Comparison of ENCODE assay signal across 18 mouse cellular contexts in the genomic region with DNA sequence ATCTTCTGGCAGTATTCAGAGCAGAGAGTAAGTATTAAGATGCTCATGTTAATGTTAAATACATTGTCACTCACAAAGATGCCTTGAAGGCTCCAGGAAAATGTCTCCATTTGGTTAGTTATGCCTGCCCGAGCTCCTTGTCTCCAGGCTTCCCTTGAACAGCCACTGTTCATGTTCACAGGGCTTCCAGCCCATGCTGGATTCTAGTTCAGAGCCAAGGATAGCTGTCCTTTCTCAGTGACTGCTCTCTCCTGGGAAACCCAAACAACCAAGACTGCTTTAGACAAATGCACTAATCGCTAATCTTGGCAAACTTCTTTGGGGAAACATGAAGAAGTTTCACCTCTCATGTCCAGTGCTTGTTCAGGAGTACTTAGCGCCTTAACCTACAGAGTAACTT.
"Had no signal": no experiment of that assay in that cellular context is flagged by ENCODE, and none has a peak within 500 bp of the region (broad histone marks: within the 10 kb centered on the region; RNA-seq: fewer than 3 reads in every experiment).

No protein-coding gene starts in this region.

- ATAC-seq: liver, postnatal 0 days; midbrain, embryonic 15.5 days had no signal

- H3K9ac ChIP-seq: liver, embryonic 15.5 days; liver, postnatal 0 days; lung, embryonic 14.5 days; midbrain, embryonic 12.5 days; midbrain, embryonic 15.5 days; neural tube, embryonic 12.5 days had no signal

- H3K4me3 ChIP-seq: liver, embryonic 15.5 days; midbrain, embryonic 10.5 days; midbrain, embryonic 12.5 days; midbrain, embryonic 15.5 days; myocyte; neural tube, embryonic 12.5 days had no signal

- H3K27ac ChIP-seq: liver, embryonic 15.5 days; midbrain, embryonic 10.5 days; midbrain, embryonic 12.5 days; midbrain, embryonic 15.5 days; neural tube, embryonic 12.5 days had no signal

- H3K4me1 ChIP-seq: liver, embryonic 15.5 days; midbrain, embryonic 10.5 days; midbrain, embryonic 12.5 days; midbrain, embryonic 15.5 days; neural tube, embryonic 12.5 days had no signal

- H3K9me3 ChIP-seq: liver, embryonic 15.5 days; midbrain, embryonic 10.5 days; midbrain, embryonic 12.5 days; midbrain, embryonic 15.5 days; neural tube, embryonic 12.5 days had no signal

- DNase-seq: liver, postnatal 0 days; lung, embryonic 14.5 days; lung, postnatal 10 days; lung, postnatal 4 days; retina, postnatal 1 day; right cerebral cortex, adult 18-20 months; right cerebral cortex, postnatal 25 days; right cerebral cortex, postnatal 4 days; spleen, adult 18-20 months; thymus, adult 18-20 months; thymus, postnatal 14 days; thymus, postnatal 36 days had no signal

- H3K27me3 ChIP-seq: liver, embryonic 15.5 days; midbrain, embryonic 12.5 days; midbrain, embryonic 15.5 days; neural tube, embryonic 12.5 days had no signal

- H3K4me2 ChIP-seq: liver, embryonic 15.5 days; lung, embryonic 14.5 days; midbrain, embryonic 12.5 days; midbrain, embryonic 15.5 days; neural tube, embryonic 12.5 days had no signal
